Mouse (Mus musculus) naive thymus-derived CD4-positive, alpha-beta T cell, adult 5 months (primary cell): ENCODE results near the gene Slain1. TPM values are rescaled to one million over a fixed set of nuclear protein-coding genes. Genes with fewer than 3 reads are reported as not detected.

ENCODE experiments used
- polyA plus RNA-seq: library from polyadenylated mRNA; unstranded; fragments of 100-300 nt; shearing (Covaris generic); gene quantifications from one replicate; pipeline ENCODE4 v1.2.1, GENCODE M21; 2017

The Slain1 gene
- 115 TPM for polyA plus RNA-seq

DNA sequence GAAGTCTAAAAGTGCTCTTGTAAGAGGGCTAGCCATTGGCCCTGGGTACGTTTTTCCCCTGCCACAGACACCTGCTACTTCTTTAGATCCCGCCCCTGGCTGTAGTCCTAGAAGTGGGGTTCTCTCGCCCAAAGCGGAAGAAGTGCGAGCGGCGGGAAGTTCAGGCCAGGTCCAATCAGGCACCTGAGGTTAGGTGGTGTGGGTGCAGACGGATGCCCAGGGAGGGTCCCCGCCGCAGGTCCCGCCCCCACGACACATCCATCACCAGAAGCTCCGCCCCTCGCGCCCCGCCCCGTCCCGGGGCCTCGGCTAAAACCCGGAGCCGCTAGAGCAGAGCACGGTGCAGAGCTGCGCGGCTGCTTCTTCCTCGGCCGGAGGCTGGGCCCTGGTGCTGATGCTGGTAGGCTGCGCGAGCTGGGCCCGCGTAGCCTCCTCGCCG lies at the start of gene Slain1:
Slain1 (plus strand) TSS at position 333 of the 439 bp plus-strand sequence.

Other genes with a start within 250 kb of the Slain1 start
- not detected for gene Scel, start 136.9 kb upstream of the Slain1 start, polyA plus RNA-seq
- not detected for gene Ednrb, start 194.2 kb downstream of the Slain1 start, polyA plus RNA-seq